Mouse (Mus musculus) heart, adult 2 months (tissue): Measurements from ENCODE around the gene Gpr137.

ENCODE experiments used
- CTCF ChIP-seq: fragments of 200-600 bp; IDR thresholded peaks from 2 replicates; pipeline ENCODE4 v1.8.1; 2022; ENCODE audit warnings: antibody characterized with exemption, mild to moderate bottlenecking, moderate library complexity
- EP300 ChIP-seq: fragments of 200-500 bp; IDR thresholded peaks from 2 replicates; pipeline ENCODE4 v1.6.1; 2011; ENCODE audit warnings: low read depth, low read length, control low read depth; ENCODE audit not compliant: insufficient read depth

GRCm38 (mm10) chr19:6919876-6920740 is 22.2 kb downstream of the Gpr137 start:
- no peak for TF ChIP-seq CTCF
- TF ChIP-seq EP300, result no peak
